Mouse (Mus musculus) embryonic facial prominence, embryonic 12.5 days (tissue): ENCODE results near the gene Dlg1. TPM values are rescaled to one million over a fixed set of nuclear protein-coding genes. Genes with fewer than 3 reads are reported as not detected.

Experiments used
- ATAC-seq: fragments of 200-750 bp; cut with Nextera tagmentation; 2 replicates; pipeline ENCODE4 v1.8.0; 2017; ENCODE audit not compliant: insufficient number of reproducible peaks, insufficient read depth, low FRiP score, low TSS enrichment
- H3K27ac ChIP-seq: fragments of 300-500 bp; sonication (generic); 2 replicates; pipeline ENCODE4 v1.5.1; 2016; ENCODE audit warnings: mild to moderate bottlenecking
- H3K27me3 ChIP-seq: fragments of 300-500 bp; sonication (generic); 2 replicates; pipeline ENCODE4 v1.6.1; 2016; ENCODE audit warnings: mild to moderate bottlenecking, moderate library complexity
- H3K36me3 ChIP-seq: fragments of 300-500 bp; sonication (generic); 2 replicates; pipeline ENCODE4 v1.6.1; 2016; ENCODE audit warnings: mild to moderate bottlenecking
- H3K4me1 ChIP-seq: fragments of 300-500 bp; sonication (generic); 2 replicates; pipeline ENCODE4 v1.6.1; 2016
- H3K4me2 ChIP-seq: fragments of 300-500 bp; sonication (generic); replicated peaks from 2 replicates; pipeline ENCODE4 v1.6.1; 2016; ENCODE audit warnings: mild to moderate bottlenecking, moderate library complexity
- H3K4me3 ChIP-seq: fragments of 300-500 bp; sonication (generic); 2 replicates; pipeline ENCODE4 v1.5.1; 2016; ENCODE audit warnings: mild to moderate bottlenecking
- H3K9ac ChIP-seq: fragments of 300-500 bp; sonication (generic); 2 replicates; pipeline ENCODE4 v1.6.1; 2016; ENCODE audit warnings: mild to moderate bottlenecking, moderate library complexity
- H3K9me3 ChIP-seq: fragments of 300-500 bp; sonication (generic); 2 replicates; pipeline ENCODE4 v1.6.1; 2016; ENCODE audit warnings: mild to moderate bottlenecking, moderate library complexity
- WGBS: fragments of 180-500 bp; shearing (Covaris S2); methylation state at CpG from one replicate; pipeline ENCODE4 v1.1.7; 2016; 5-methylcytosine and 5-hydroxymethylcytosine counted together
- polyA plus RNA-seq: library from polyadenylated mRNA; unstranded; fragments of >200 nt; fragmentation: Nextera tagmentation; extraction: Ambion mirVana; gene quantifications from 2 replicates; pipeline ENCODE4 v1.2.1, GENCODE M21; 2016

The Dlg1 gene
- polyA plus RNA-seq, 1 experiment from 2014 or later = 43.5 TPM

DNA sequence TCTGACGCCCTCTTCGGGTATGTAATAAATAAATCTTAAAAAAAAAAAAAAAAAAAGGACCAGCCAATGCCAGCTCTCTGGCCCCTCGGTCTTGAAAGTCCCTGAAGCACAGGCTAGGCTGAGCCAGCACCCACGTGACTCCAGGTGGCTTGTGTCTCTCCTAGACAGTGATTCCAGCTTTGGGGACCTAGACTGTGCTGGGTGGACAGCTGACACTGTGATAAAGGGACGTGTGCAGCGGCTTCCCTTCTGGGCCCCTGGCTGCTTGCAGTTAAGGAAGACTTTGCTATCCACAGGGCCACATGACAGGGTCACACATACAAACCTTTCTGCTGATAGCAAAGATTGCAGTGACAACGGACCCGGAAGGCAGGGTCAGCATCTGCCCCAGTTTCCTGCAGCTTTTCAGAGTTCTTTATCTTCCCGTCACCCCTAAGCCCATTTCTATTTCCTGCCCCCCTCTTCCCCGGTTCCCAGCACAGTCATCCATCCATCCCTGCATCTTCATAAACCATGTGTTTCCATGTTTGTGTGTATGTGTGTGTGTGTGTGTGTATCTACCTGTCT is 247.1 kb downstream of the Dlg1 start:
- 66% methylated on average over 10 of the region's 10 CpGs for WGBS
- Histone ChIP-seq H3K27ac (no peak overlapping the region), H3K36me3 (no peaks in the 10 kb centered on the region), H3K4me2 (no peak overlapping the region), H3K27me3 (0 out of 2 replicates have a peak, but pooled peaks cover 3% of the 10 kb centered on the region), H3K4me1 (peaks cover 15% of the 10 kb centered on the region; the same call in 1 of the 2 replicates), H3K9ac (no peak overlapping the region), H3K4me3 (no peak overlapping the region), H3K9me3 (no peaks in the 10 kb centered on the region)
- no peak for ATAC-seq

DNA sequence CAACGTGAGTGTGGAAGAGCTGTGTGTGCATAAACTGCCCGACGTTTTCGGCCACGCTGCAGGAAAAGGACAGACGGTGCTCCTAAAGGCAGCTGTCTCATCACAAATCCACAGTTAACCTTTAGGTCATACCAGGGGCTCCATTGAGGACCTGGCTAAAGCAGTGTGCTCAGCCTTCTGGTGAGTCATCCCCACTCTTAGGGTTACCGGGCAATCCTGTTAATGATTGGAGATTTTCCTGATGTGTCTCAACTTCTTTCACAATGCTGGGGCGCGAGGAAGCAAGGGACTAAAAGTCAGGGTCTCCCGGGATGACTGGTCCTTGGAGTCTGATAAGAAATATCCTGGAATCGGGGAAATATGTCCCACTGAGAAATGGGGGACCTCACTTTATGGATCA is 254.5 kb downstream of the Dlg1 start:
- Histone ChIP-seq H3K27me3 (no peaks in the 10 kb centered on the region), H3K4me2 (no peak overlapping the region; the same call in 1 of the 2 replicates), H3K9ac (no peak overlapping the region), H3K4me1 (no peaks in the 10 kb centered on the region), H3K4me3 (no peak overlapping the region), H3K27ac (no peak overlapping the region), H3K36me3 (no peaks in the 10 kb centered on the region), H3K9me3 (no peaks in the 10 kb centered on the region)
- 75% methylated on average over 11 of the region's 11 CpGs for WGBS
- ATAC-seq = no peak

DNA sequence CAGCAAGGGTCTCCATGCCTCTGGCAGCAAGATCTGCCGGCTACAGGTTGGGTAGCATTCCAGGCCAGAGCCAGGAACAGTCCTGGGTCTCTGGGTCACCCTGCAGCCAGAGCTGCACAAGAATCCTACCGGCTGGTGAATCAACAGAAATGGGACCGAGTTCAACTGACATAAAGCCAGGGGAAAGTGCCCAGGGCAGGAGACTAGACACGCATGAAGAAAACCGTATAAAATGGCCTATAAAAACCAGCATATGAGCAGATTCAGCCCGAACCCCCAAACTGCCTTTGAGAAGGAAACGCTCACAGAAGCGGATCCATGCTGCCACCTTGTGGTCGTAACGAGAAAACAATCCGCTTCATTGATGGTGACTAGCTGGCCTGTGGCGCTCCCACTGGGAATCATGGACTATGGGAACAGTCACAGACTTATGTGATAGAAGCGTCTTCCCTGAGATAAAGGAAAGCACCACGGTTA is 255.0 kb downstream of the Dlg1 start:
- WGBS = 5% methylated on average over 14 of the region's 14 CpGs
- H3K27me3 ChIP-seq = no peaks in the 10 kb centered on the region
- H3K9me3 ChIP-seq = no peaks in the 10 kb centered on the region
- no peaks in the 10 kb centered on the region for H3K36me3 ChIP-seq
- no peak overlapping the region for H3K4me3 ChIP-seq
- H3K9ac ChIP-seq = no peak overlapping the region
- H3K4me1 ChIP-seq = no peaks in the 10 kb centered on the region
- no peak for ATAC-seq
- H3K4me2 ChIP-seq = peak overlapping the region; percentile 35
- no peak overlapping the region for H3K27ac ChIP-seq

DNA sequence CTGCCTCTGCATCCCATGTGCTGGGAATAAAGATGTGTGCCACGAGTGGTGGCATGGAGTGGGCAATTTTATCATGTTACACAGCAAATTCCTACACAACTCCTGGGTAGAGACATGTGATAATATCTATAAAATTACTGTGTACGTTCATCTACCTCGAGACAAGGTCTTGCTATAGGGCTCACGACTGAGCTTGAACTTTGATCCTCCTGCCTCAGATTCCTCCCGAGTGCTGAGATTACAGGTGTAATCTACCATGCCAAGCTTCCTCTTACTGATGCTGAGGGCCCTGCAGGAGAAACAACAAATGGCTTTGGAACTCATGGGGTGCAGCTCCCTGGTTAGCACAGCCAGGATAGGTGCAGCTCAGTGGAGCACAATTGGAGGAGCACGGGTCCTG is 261.1 kb downstream of the Dlg1 start:
- H3K9me3 ChIP-seq = no peaks in the 10 kb centered on the region

More for the DNA sequence above, 261.1 kb downstream of the Dlg1 start:
- Histone ChIP-seq H3K27ac (no peak overlapping the region), H3K36me3 (no peaks in the 10 kb centered on the region), H3K9ac (no peak overlapping the region), H3K4me1 (peaks cover 3% of the 10 kb centered on the region; the same call in 1 of the 2 replicates), H3K4me3 (no peak overlapping the region), H3K27me3 (no peaks in the 10 kb centered on the region), H3K4me2 (no peak overlapping the region)
- no peak for ATAC-seq
- 81% methylated on average over 6 of the region's 6 CpGs for WGBS

Other genes with a start within 250 kb of the Dlg1 start
- gene Bdh1, start 241.2 kb upstream of the Dlg1 start, polyA plus RNA-seq = 22.7 and 24.5 TPM in 2 replicates
- gene Meltf, start 215.4 kb downstream of the Dlg1 start, polyA plus RNA-seq = 0.28 and 0.56 TPM in 2 replicates